Mouse (Mus musculus) T-cell, adult 2 months (primary cell): ENCODE data around the gene Trp53tg5.
A peak's percentile ranks its signal among the peaks of the same experiment; 100 is the strongest.

Source experiments
- DNase-seq: peaks from one replicate; pipeline ENCODE4 v3.0.0; 2022; ENCODE audit warnings: low spot score

Trp53tg5 gene

GRCm38 (mm10) chr2:164496331-164496730 is 22.8 kb upstream of the Trp53tg5 start:
- DNase-seq: no peak

- DNase-seq: no peak
These were observed 20.6 kb upstream of the Trp53tg5 start for GRCm38 (mm10) chr2:164494126-164494525.

GRCm38 (mm10) chr2:164487812-164488211 is 14.3 kb upstream of the Trp53tg5 start:
- DNase-seq: no peak

GRCm38 (mm10) chr2:164487115-164487527 is 13.6 kb upstream of the Trp53tg5 start:
- DNase-seq: no peak

- peak; percentile 43 for DNase-seq
These were observed 13.0 kb upstream of the Trp53tg5 start for GRCm38 (mm10) chr2:164486258-164487114.

- no peak for DNase-seq
These were observed 12.2 kb upstream of the Trp53tg5 start, which contains the start of gene Dbndd2 for GRCm38 (mm10) chr2:164485681-164486257. Gene Dbndd2, plus strand, starts transcription at chr2:164486106.

- peak; percentile 50 for DNase-seq
These were observed 3.3 kb downstream of the Trp53tg5 start for GRCm38 (mm10) chr2:164470254-164470653.

- DNase-seq: no peak
These were observed 6.7 kb downstream of the Trp53tg5 start for GRCm38 (mm10) chr2:164466787-164467186.

- DNase-seq: no peak
These were observed 8.4 kb downstream of the Trp53tg5 start for GRCm38 (mm10) chr2:164465161-164465560.

- peak; percentile 95 for DNase-seq
These were observed 12.6 kb downstream of the Trp53tg5 start, which contains the start of gene Gm20458 for GRCm38 (mm10) chr2:164460745-164461551. Gene Gm20458, plus strand, starts transcription at chr2:164460967.

- DNase-seq: no peak
These were observed 15.0 kb downstream of the Trp53tg5 start for GRCm38 (mm10) chr2:164458535-164458934.

- no peak for DNase-seq
These were observed 15.6 kb downstream of the Trp53tg5 start for GRCm38 (mm10) chr2:164457942-164458341.

- peak; percentile 56 for DNase-seq
These were observed 16.6 kb downstream of the Trp53tg5 start, which contains the start of gene Sys1 for GRCm38 (mm10) chr2:164456864-164457300. Gene Sys1, plus strand, starts transcription at chr2:164456964.

- no peak for DNase-seq
These were observed 17.1 kb downstream of the Trp53tg5 start for GRCm38 (mm10) chr2:164456413-164456812.

GRCm38 (mm10) chr2:164455421-164456190 is 17.9 kb downstream of the Trp53tg5 start:
- DNase-seq: no peak

GRCm38 (mm10) chr2:164454846-164455245 is 18.7 kb downstream of the Trp53tg5 start:
- DNase-seq: no peak

GRCm38 (mm10) chr2:164453887-164454500 is 19.5 kb downstream of the Trp53tg5 start:
- DNase-seq: no peak

- no peak for DNase-seq
These were observed 20.3 kb downstream of the Trp53tg5 start for GRCm38 (mm10) chr2:164453047-164453757.

GRCm38 (mm10) chr2:164452000-164452676 is 21.4 kb downstream of the Trp53tg5 start:
- no peak for DNase-seq
